Mouse (Mus musculus): ENCODE measurements around the gene Fmr1nb. TPM values are rescaled to one million over a fixed set of nuclear protein-coding genes. Genes with fewer than 3 reads are reported as not detected.
A peak's percentile ranks its signal among the peaks of the same experiment; 100 is the strongest.
"Not testable (repeated sequence)": the region's sequence is repeated elsewhere in the genome, so short reads cannot be mapped to it uniquely, and the experiment has no call there.

The Fmr1nb gene
- polyA plus RNA-seq (2014; fragmentation: Nextera tagmentation; extraction: Ambion mirVana), result 1.3 and 1.4 TPM in 2 replicates

- 79% methylated on average over 15 of the region's 15 CpGs for WGBS (ENCODE audit: insufficient replicate concordance)
Observed at GRCm38 (mm10) chrX:68761606-68762005, at the start of gene Fmr1nb. Fmr1nb (plus strand) TSS chrX:68761839.

GRCm38 (mm10) chrX:68736902-68737301 lies 24.7 kb upstream of the Fmr1nb start:
- H3K9ac ChIP-seq (ENCODE audit: low read depth, low read length), result no peak overlapping the region
- no peak overlapping the region for H3K27ac ChIP-seq (ENCODE audit: low read depth, low read length)
- H3K36me3 ChIP-seq (ENCODE audit: control insufficient read depth, insufficient read depth, low read length), result no peaks in the 10 kb centered on the region
- H3K4me2 ChIP-seq, result no peak overlapping the region
- ATAC-seq (replicated peaks; ENCODE audit: insufficient number of reproducible peaks, low FRiP score, low TSS enrichment), result no peak
- no peaks in the 10 kb centered on the region for H3K27me3 ChIP-seq (ENCODE audit: control insufficient read depth, insufficient read depth, low read length)
- H3K4me3 ChIP-seq (ENCODE audit: low read depth, low read length), result no peak overlapping the region
- WGBS (ENCODE audit: insufficient replicate concordance), result 76% methylated on average over 1 of the region's 1 CpGs
- no peaks in the 10 kb centered on the region for H3K9me3 ChIP-seq (replicated peaks; ENCODE audit: control insufficient read depth, low read length)
- no peaks in the 10 kb centered on the region for H3K4me1 ChIP-seq (ENCODE audit: control insufficient read depth, insufficient read depth, low read length)

More at GRCm38 (mm10) chrX:68761606-68762005, at the start of gene Fmr1nb:
- Histone ChIP-seq H3K4me1 (ENCODE audit: control insufficient read depth, insufficient read depth, low read length) (no peaks in the 10 kb centered on the region), H3K27me3 (ENCODE audit: control insufficient read depth, insufficient read depth, low read length) (no peaks in the 10 kb centered on the region), H3K9me3 (replicated peaks; ENCODE audit: control insufficient read depth, low read length) (no peaks in the 10 kb centered on the region), H3K27ac (ENCODE audit: low read depth, low read length) (no peak within 1 kb of the TSS), H3K36me3 (ENCODE audit: control insufficient read depth, insufficient read depth, low read length) (no peaks in the 10 kb centered on the region), H3K4me3 (ENCODE audit: low read depth, low read length) (no peak within 1 kb of the TSS), H3K9ac (ENCODE audit: low read depth, low read length) (no peak within 1 kb of the TSS), H3K4me2 (no peak within 1 kb of the TSS)
- ATAC-seq (replicated peaks; ENCODE audit: insufficient number of reproducible peaks, low FRiP score, low TSS enrichment), result no peak

- no peaks in the 10 kb centered on the region for H3K36me3 ChIP-seq (ENCODE audit: control insufficient read depth, insufficient read depth, low read length)
- no peak overlapping the region for H3K4me3 ChIP-seq (ENCODE audit: low read depth, low read length)
- no peaks in the 10 kb centered on the region for H3K27me3 ChIP-seq (ENCODE audit: control insufficient read depth, insufficient read depth, low read length)
- H3K4me1 ChIP-seq (ENCODE audit: control insufficient read depth, insufficient read depth, low read length), result no peaks in the 10 kb centered on the region
- no peak overlapping the region for H3K9ac ChIP-seq (ENCODE audit: low read depth, low read length)
- no peak for ATAC-seq (replicated peaks; ENCODE audit: insufficient number of reproducible peaks, low FRiP score, low TSS enrichment)
- no peak overlapping the region for H3K27ac ChIP-seq (ENCODE audit: low read depth, low read length)
- WGBS (ENCODE audit: insufficient replicate concordance), result 59% methylated on average over 2 of the region's 2 CpGs
- no peaks in the 10 kb centered on the region for H3K9me3 ChIP-seq (replicated peaks; ENCODE audit: control insufficient read depth, low read length)
- no peak overlapping the region for H3K4me2 ChIP-seq
Observed at GRCm38 (mm10) chrX:68740088-68740487, 21.6 kb upstream of the Fmr1nb start.

- 36% methylated on average over 2 of the region's 2 CpGs for WGBS (ENCODE audit: insufficient replicate concordance)
- peak overlapping the region; percentile 45 for H3K4me2 ChIP-seq
- H3K27me3 ChIP-seq (ENCODE audit: control insufficient read depth, insufficient read depth, low read length); H3K9me3 ChIP-seq (replicated peaks; ENCODE audit: control insufficient read depth, low read length); H3K27ac ChIP-seq (ENCODE audit: low read depth, low read length); ATAC-seq (replicated peaks; ENCODE audit: insufficient number of reproducible peaks, low FRiP score, low TSS enrichment); H3K9ac ChIP-seq (ENCODE audit: low read depth, low read length); H3K4me3 ChIP-seq (ENCODE audit: low read depth, low read length); H3K36me3 ChIP-seq (ENCODE audit: control insufficient read depth, insufficient read depth, low read length); H3K4me1 ChIP-seq (ENCODE audit: control insufficient read depth, insufficient read depth, low read length): not testable (repeated sequence)
Observed at GRCm38 (mm10) chrX:68820449-68820848, 58.8 kb downstream of the Fmr1nb start.

GRCm38 (mm10) chrX:68821059-68821458 lies 59.4 kb downstream of the Fmr1nb start, which contains the start of gene Gm14698:
Gm14698 (plus strand) TSS chrX:68821093.
- H3K9me3 ChIP-seq (replicated peaks; ENCODE audit: control insufficient read depth, low read length); H3K4me1 ChIP-seq (ENCODE audit: control insufficient read depth, insufficient read depth, low read length); H3K27ac ChIP-seq (ENCODE audit: low read depth, low read length); H3K9ac ChIP-seq (ENCODE audit: low read depth, low read length); H3K27me3 ChIP-seq (ENCODE audit: control insufficient read depth, insufficient read depth, low read length); H3K36me3 ChIP-seq (ENCODE audit: control insufficient read depth, insufficient read depth, low read length): not testable (repeated sequence)
- WGBS (ENCODE audit: insufficient replicate concordance), result 11% methylated on average over 19 of the region's 36 CpGs
- ATAC-seq (replicated peaks; ENCODE audit: insufficient number of reproducible peaks, low FRiP score, low TSS enrichment), result 0 out of 2 replicates have a peak, but pooled peaks have one; percentile 57
- H3K4me3 ChIP-seq (ENCODE audit: low read depth, low read length), result peak within 1 kb of the TSS; percentile 23
- peak within 1 kb of the TSS; percentile 45 for H3K4me2 ChIP-seq

- Histone ChIP-seq H3K4me1 (ENCODE audit: control insufficient read depth, insufficient read depth, low read length) (no peaks in the 10 kb centered on the region), H3K4me3 (ENCODE audit: low read depth, low read length) (no peak overlapping the region), H3K9ac (ENCODE audit: low read depth, low read length) (no peak overlapping the region), H3K27me3 (ENCODE audit: control insufficient read depth, insufficient read depth, low read length) (no peaks in the 10 kb centered on the region), H3K4me2 (no peak overlapping the region), H3K36me3 (ENCODE audit: control insufficient read depth, insufficient read depth, low read length) (no peaks in the 10 kb centered on the region), H3K9me3 (replicated peaks; ENCODE audit: control insufficient read depth, low read length) (no peaks in the 10 kb centered on the region), H3K27ac (ENCODE audit: low read depth, low read length) (no peak overlapping the region)
- WGBS (ENCODE audit: insufficient replicate concordance), result 27% methylated on average over 5 of the region's 5 CpGs
- ATAC-seq (replicated peaks; ENCODE audit: insufficient number of reproducible peaks, low FRiP score, low TSS enrichment), result no peak
Observed at GRCm38 (mm10) chrX:68839548-68840444, 78.2 kb downstream of the Fmr1nb start.

Other genes starting within 250 kb of the Fmr1nb start
- gene Fmr1, start 83.3 kb upstream of the Fmr1nb start, polyA plus RNA-seq (2014; fragmentation: Nextera tagmentation; extraction: Ambion mirVana), result 47.1 and 47.5 TPM in 2 replicates
- gene Gm14698, start 59.3 kb downstream of the Fmr1nb start, polyA plus RNA-seq (2014; fragmentation: Nextera tagmentation; extraction: Ambion mirVana), result 3.8 and 6.6 TPM in 2 replicates
- gene Gm6812, start 131.2 kb downstream of the Fmr1nb start, polyA plus RNA-seq (2014; fragmentation: Nextera tagmentation; extraction: Ambion mirVana), result not detected in 2 replicates

Measured in heart, embryonic 11.5 days (tissue).